In the genomic region with DNA sequence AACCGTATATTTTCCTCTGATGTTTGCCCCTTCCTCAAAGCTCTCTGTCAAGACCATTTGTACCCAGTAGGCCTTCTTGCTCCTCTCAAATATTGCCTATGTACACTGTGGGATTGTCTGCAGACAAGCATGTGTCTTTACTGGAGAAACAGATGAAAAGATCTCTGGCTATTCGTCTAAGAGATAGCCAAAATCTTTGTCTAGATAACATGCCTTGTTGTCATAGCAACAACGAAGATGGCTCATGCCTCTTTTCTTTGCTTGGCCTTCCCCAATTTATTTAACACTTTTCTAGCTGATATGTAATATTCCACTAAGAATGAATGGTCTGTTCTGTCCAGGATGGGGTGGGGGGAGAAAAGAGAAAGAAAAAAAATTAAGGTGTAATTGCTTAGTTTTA, we compare ENCODE assay signal across 28 mouse cellular contexts.
DNase-seq lines count a peak whose midpoint lies in the region; ATAC-seq and TF ChIP-seq lines count a peak whose summit lies in the region.
"Had no signal": no experiment of that assay in that cellular context is flagged by ENCODE, and none has a peak within 500 bp of the region (broad histone marks: within the 10 kb centered on the region; RNA-seq: fewer than 3 reads in every experiment).

No protein-coding gene starts in this region.

- no peak overlapping the region for H3K4me3 ChIP-seq in hindbrain, embryonic 15.5 days
- no peak overlapping the region for H3K4me3 ChIP-seq in hindbrain, embryonic 10.5 days
- no peak overlapping the region for H3K4me3 ChIP-seq in midbrain, embryonic 13.5 days (replicated peaks)
- H3K4me3 ChIP-seq in heart, adult 2 months = no peak overlapping the region
- H3K4me3 ChIP-seq: heart, embryonic 12.5 days; intestine, embryonic 15.5 days; limb, embryonic 15.5 days; liver, embryonic 13.5 days; megakaryocyte, embryonic 14.5 days had no signal

- no peak overlapping the region for H3K9ac ChIP-seq in hindbrain, embryonic 15.5 days
- H3K9ac ChIP-seq in midbrain, embryonic 13.5 days (replicated peaks) = no peak overlapping the region
- H3K9ac ChIP-seq in heart, adult 2 months (ENCODE audit: low read depth, low read length) = no peak overlapping the region
- H3K9ac ChIP-seq: heart, embryonic 12.5 days; intestine, embryonic 15.5 days; limb, embryonic 15.5 days; liver, embryonic 13.5 days had no signal

- H3K27ac ChIP-seq in hindbrain, embryonic 15.5 days (replicated peaks) = peak overlapping the region; percentile 3
- no peak overlapping the region; the same call in 1 of the 2 replicates for H3K27ac ChIP-seq in hindbrain, embryonic 10.5 days
- H3K27ac ChIP-seq in midbrain, embryonic 13.5 days = peak overlapping the region; percentile 69
- no peak overlapping the region for H3K27ac ChIP-seq in heart, adult 2 months
- H3K27ac ChIP-seq: intestine, embryonic 15.5 days; kidney, postnatal 0 days; limb, embryonic 15.5 days; liver, embryonic 13.5 days had no signal

- no peak overlapping the region for H3K4me2 ChIP-seq in hindbrain, embryonic 15.5 days
- H3K4me2 ChIP-seq in midbrain, embryonic 13.5 days (replicated peaks) = no peak overlapping the region
- H3K4me2 ChIP-seq: heart, embryonic 12.5 days; intestine, embryonic 15.5 days; limb, embryonic 15.5 days; liver, embryonic 13.5 days had no signal

- no peaks in the 10 kb centered on the region for H3K36me3 ChIP-seq in hindbrain, embryonic 15.5 days
- peaks cover 75% of the 10 kb centered on the region for H3K36me3 ChIP-seq in hindbrain, embryonic 10.5 days
- H3K36me3 ChIP-seq in midbrain, embryonic 13.5 days = peaks cover 16% of the 10 kb centered on the region
- H3K36me3 ChIP-seq in heart, adult 2 months (ENCODE audit: control insufficient read depth, insufficient read depth, low read length) = no peaks in the 10 kb centered on the region
- H3K36me3 ChIP-seq: G1E; heart, embryonic 12.5 days; intestine, embryonic 15.5 days; limb, embryonic 15.5 days; liver, embryonic 13.5 days had no signal

- intact Hi-C loops in heart, adult 2 months (cut with DNase I) = no loop called here

- no peak for TF ChIP-seq CTCF in heart, adult 2 months (IDR thresholded peaks at IDR 0.05)

- H3K79me2 ChIP-seq in heart, adult 2 months (replicated peaks; ENCODE audit: control insufficient read depth, insufficient read depth, low read length) = no peaks in the 10 kb centered on the region

- DNase-seq in embryo, embryonic 11 days = peak; percentile 7
- no peak for DNase-seq in embryo, embryonic 10.5 days (ENCODE audit: low spot score)
- DNase-seq in hindbrain, embryonic 10.5 days (ENCODE audit: low spot score) = no peak
- DNase-seq in brain, adult 2 months (ENCODE audit: low read depth, low spot score) = peak; percentile 22
- no peak for DNase-seq in heart, adult 2 months
- DNase-seq in cerebellum, postnatal 14 days = no peak
- DNase-seq: adrenal gland, adult 8-10 months; cerebellum, adult 11 months; cerebellum, adult 9-10 months; gastrocnemius, postnatal 25 days; heart, adult 18-20 months; kidney, adult 2 months; kidney, postnatal 4 days; left cerebral cortex, postnatal 4 days; liver, embryonic 13.5 days; lung, adult 18-20 months; lung, postnatal 4 days; right cerebral cortex, postnatal 25 days; thymus, postnatal 14 days had no signal

- no peak for ATAC-seq in hindbrain, embryonic 15.5 days (ENCODE audit: low FRiP score, low read depth)
- ATAC-seq in midbrain, embryonic 13.5 days = no peak
- ATAC-seq: intestine, embryonic 15.5 days; lung, postnatal 0 days had no signal

- 54% methylated on average over 3 of the region's 3 CpGs for WGBS in hindbrain, embryonic 15.5 days
- 70% methylated on average over 3 of the region's 3 CpGs for WGBS in hindbrain, embryonic 10.5 days
- 51% methylated on average over 3 of the region's 3 CpGs for WGBS in midbrain, embryonic 13.5 days
- 76% methylated on average over 3 of the region's 3 CpGs for WGBS in heart, adult 2 months

- no peak for TF ChIP-seq EP300 in heart, adult 2 months (IDR thresholded peaks at IDR 0.05; ENCODE audit: insufficient read depth, low read depth, low read length)

- no peaks in the 10 kb centered on the region for H3K27me3 ChIP-seq in hindbrain, embryonic 15.5 days
- no peaks in the 10 kb centered on the region for H3K27me3 ChIP-seq in hindbrain, embryonic 10.5 days (ENCODE audit: insufficient read depth, poor library complexity, severe bottlenecking)
- H3K27me3 ChIP-seq in midbrain, embryonic 13.5 days = no peaks in the 10 kb centered on the region
- H3K27me3 ChIP-seq in heart, adult 2 months (ENCODE audit: control insufficient read depth, insufficient read depth, low read length) = no peaks in the 10 kb centered on the region
- H3K27me3 ChIP-seq: heart, embryonic 12.5 days; intestine, embryonic 15.5 days; limb, embryonic 15.5 days; liver, embryonic 13.5 days; megakaryocyte, embryonic 14.5 days had no signal

- no peak for TF ChIP-seq POLR2A in heart, adult 2 months (IDR thresholded peaks at IDR 0.05; ENCODE audit: insufficient read depth, low read depth, low read length)

- H3K4me1 ChIP-seq in hindbrain, embryonic 15.5 days (replicated peaks) = peaks cover 12% of the 10 kb centered on the region
- H3K4me1 ChIP-seq in hindbrain, embryonic 10.5 days (replicated peaks) = peaks cover 24% of the 10 kb centered on the region
- H3K4me1 ChIP-seq in midbrain, embryonic 13.5 days (replicated peaks) = peaks cover 30% of the 10 kb centered on the region
- no peaks in the 10 kb centered on the region for H3K4me1 ChIP-seq in heart, adult 2 months (ENCODE audit: control insufficient read depth, insufficient read depth, low read length)
- H3K4me1 ChIP-seq: intestine, embryonic 15.5 days; liver, embryonic 13.5 days; megakaryocyte, embryonic 14.5 days had no signal

- H3K9me3 ChIP-seq in hindbrain, embryonic 15.5 days = no peaks in the 10 kb centered on the region
- no peaks in the 10 kb centered on the region for H3K9me3 ChIP-seq in hindbrain, embryonic 10.5 days
- no peaks in the 10 kb centered on the region for H3K9me3 ChIP-seq in midbrain, embryonic 13.5 days
- H3K9me3 ChIP-seq: G1E; heart, embryonic 12.5 days; intestine, embryonic 15.5 days; limb, embryonic 15.5 days; liver, embryonic 13.5 days; megakaryocyte, embryonic 14.5 days had no signal

Comparison
In these comparisons a context has a peak if more than half of its experiments do, and no peak if none do; other contexts are left out.
1. DNase-seq: peak in embryo, embryonic 11 days (single experiment) and brain, adult 2 months (single experiment); none in embryo, embryonic 10.5 days (single experiment), hindbrain, embryonic 10.5 days (single experiment), heart, adult 2 months (0 of 2) and cerebellum, postnatal 14 days (0 of 2).
2. H3K27ac ChIP-seq: peak in hindbrain, embryonic 15.5 days (single experiment) and midbrain, embryonic 13.5 days (single experiment); none in hindbrain, embryonic 10.5 days (single experiment) and heart, adult 2 months (single experiment).